Mouse (Mus musculus) spleen, postnatal 10 days (tissue): Measurements from ENCODE around the gene Ccr9.

ENCODE experiments used
- DNase-seq, 2 experiments: peaks; one replicate each; pipeline ENCODE4 v3.0.0; 2021 to 2022; ENCODE audit warnings: low spot score in 2 of 2

Ccr9 gene

GRCm38 (mm10) chr9:123802421-123802820, 124.2 kb downstream of the Ccr9 start:
- no peak for DNase-seq

GRCm38 (mm10) chr9:123802896-123803295, 124.7 kb downstream of the Ccr9 start:
- no peak for DNase-seq

GRCm38 (mm10) chr9:123805241-123805640, 127.0 kb downstream of the Ccr9 start:
- no peak for DNase-seq

GRCm38 (mm10) chr9:123806267-123806666, 128.0 kb downstream of the Ccr9 start, which contains the start of gene Cxcr6:
Gene Cxcr6 (plus strand): TSS chr9:123806475.
- DNase-seq, result no peak

GRCm38 (mm10) chr9:123808583-123808982, 130.3 kb downstream of the Ccr9 start:
- no peak for DNase-seq

- no peak for DNase-seq
These were observed 133.6 kb downstream of the Ccr9 start for GRCm38 (mm10) chr9:123811831-123812230.

- no peak for DNase-seq
These were observed 136.1 kb downstream of the Ccr9 start for GRCm38 (mm10) chr9:123814326-123814725.

GRCm38 (mm10) chr9:123814821-123815220, 136.6 kb downstream of the Ccr9 start:
- DNase-seq, result no peak

- DNase-seq, result no peak
These were observed 137.2 kb downstream of the Ccr9 start for GRCm38 (mm10) chr9:123815444-123815843.

GRCm38 (mm10) chr9:123815996-123816395, 137.8 kb downstream of the Ccr9 start:
- no peak for DNase-seq

- DNase-seq, result no peak
These were observed 140.4 kb downstream of the Ccr9 start for GRCm38 (mm10) chr9:123818601-123819000.

GRCm38 (mm10) chr9:123826631-123827030, 148.4 kb downstream of the Ccr9 start:
- DNase-seq, result no peak

- no peak for DNase-seq
These were observed 150.7 kb downstream of the Ccr9 start for GRCm38 (mm10) chr9:123828916-123829315.
